Mouse (Mus musculus): ENCODE results near the gene Tmem43.

Gene Tmem43

GRCm38 (mm10) chr6:91488496-91489212 lies 15.2 kb downstream of the Tmem43 start:
- DNase-seq (ENCODE audit: low read depth, low spot score): no peak

GRCm38 (mm10) chr6:91489872-91490271 lies 16.4 kb downstream of the Tmem43 start:
- DNase-seq (ENCODE audit: low read depth, low spot score): no peak

GRCm38 (mm10) chr6:91491004-91491403 lies 17.5 kb downstream of the Tmem43 start:
- no peak for DNase-seq (ENCODE audit: low read depth, low spot score)

GRCm38 (mm10) chr6:91493053-91493452 lies 19.6 kb downstream of the Tmem43 start:
- no peak for DNase-seq (ENCODE audit: low read depth, low spot score)

- no peak for DNase-seq (ENCODE audit: low read depth, low spot score)
Measured at GRCm38 (mm10) chr6:91494526-91494925, 21.0 kb downstream of the Tmem43 start.

- DNase-seq (ENCODE audit: low read depth, low spot score): no peak
Measured at GRCm38 (mm10) chr6:91503302-91503701, 29.8 kb downstream of the Tmem43 start.

GRCm38 (mm10) chr6:91506036-91506435 lies 32.5 kb downstream of the Tmem43 start:
- no peak for DNase-seq (ENCODE audit: low read depth, low spot score)

GRCm38 (mm10) chr6:91508041-91508440 lies 34.5 kb downstream of the Tmem43 start:
- DNase-seq (ENCODE audit: low read depth, low spot score): no peak

- DNase-seq (ENCODE audit: low read depth, low spot score): no peak
Measured at GRCm38 (mm10) chr6:91509326-91509725, 35.8 kb downstream of the Tmem43 start.

GRCm38 (mm10) chr6:91510211-91510610 lies 36.7 kb downstream of the Tmem43 start:
- no peak for DNase-seq (ENCODE audit: low read depth, low spot score)

- DNase-seq (ENCODE audit: low read depth, low spot score): no peak
Measured at GRCm38 (mm10) chr6:91514135-91514534, 40.6 kb downstream of the Tmem43 start.

- DNase-seq (ENCODE audit: low read depth, low spot score): no peak
Measured at GRCm38 (mm10) chr6:91514737-91515362, 41.3 kb downstream of the Tmem43 start.

GRCm38 (mm10) chr6:91515545-91516449 lies 42.3 kb downstream of the Tmem43 start, which contains the start of the genes Xpc and Lsm3:
Gene Xpc, minus strand, starts transcription at chr6:91515888.
Gene Lsm3, plus strand, starts transcription at chr6:91515928.
- peak; percentile 92 for DNase-seq (ENCODE audit: low read depth, low spot score)

GRCm38 (mm10) chr6:91518454-91519020 lies 45.0 kb downstream of the Tmem43 start:
- DNase-seq (ENCODE audit: low read depth, low spot score): no peak

- DNase-seq (ENCODE audit: low read depth, low spot score): no peak
Measured at GRCm38 (mm10) chr6:91522816-91523215, 49.3 kb downstream of the Tmem43 start.

GRCm38 (mm10) chr6:91525544-91525943 lies 52.0 kb downstream of the Tmem43 start:
- no peak for DNase-seq (ENCODE audit: low read depth, low spot score)

GRCm38 (mm10) chr6:91527227-91527860 lies 53.8 kb downstream of the Tmem43 start:
- peak; percentile 54 for DNase-seq (ENCODE audit: low read depth, low spot score)

- DNase-seq (ENCODE audit: low read depth, low spot score): no peak
Measured at GRCm38 (mm10) chr6:91528265-91528664, 54.8 kb downstream of the Tmem43 start.

- DNase-seq (ENCODE audit: low read depth, low spot score): no peak
Measured at GRCm38 (mm10) chr6:91530673-91531072, 57.2 kb downstream of the Tmem43 start.

GRCm38 (mm10) chr6:91531276-91531675 lies 57.8 kb downstream of the Tmem43 start:
- DNase-seq (ENCODE audit: low read depth, low spot score): no peak

GRCm38 (mm10) chr6:91532661-91533060 lies 59.2 kb downstream of the Tmem43 start:
- DNase-seq (ENCODE audit: low read depth, low spot score): no peak

Data from brain, embryonic 18.5 days (tissue).